Mouse (Mus musculus): ENCODE measurements at regions not wholly inside any gene's neighbourhood (a gene's known extent, or its start where the extent isn't known, plus 50 kb on each side); places are given as distances from the start of the nearest gene placed in this dataset.

DNA sequence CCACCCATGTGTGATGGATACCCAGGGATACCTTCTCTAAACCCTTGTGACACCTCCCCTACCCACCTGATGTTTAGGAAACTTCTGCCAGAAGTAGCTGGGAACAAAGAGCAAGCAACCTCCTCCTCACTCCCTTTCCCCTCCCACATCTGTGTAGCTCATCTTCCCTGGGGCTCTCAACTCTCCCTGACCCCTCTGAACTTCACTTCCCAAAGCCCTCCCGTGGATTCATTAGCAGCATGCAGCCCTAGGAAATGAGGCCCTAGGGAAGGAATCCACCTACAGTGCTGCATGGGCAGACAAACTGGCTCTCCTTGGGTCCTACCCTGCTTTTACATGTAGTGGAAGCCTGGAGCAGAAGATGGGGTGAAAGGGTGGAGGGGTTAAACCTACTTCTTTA, 370.6 kb downstream of the Gm9195 start:
- DNase-seq (ENCODE audit: low spot score in 2 of 2): no peak
- Histone ChIP-seq H3K4me3 (no peak overlapping the region), H3K27ac (no peak overlapping the region)
- TF ChIP-seq CTCF (conservative IDR thresholded peaks at IDR 0.05): no peak

DNA sequence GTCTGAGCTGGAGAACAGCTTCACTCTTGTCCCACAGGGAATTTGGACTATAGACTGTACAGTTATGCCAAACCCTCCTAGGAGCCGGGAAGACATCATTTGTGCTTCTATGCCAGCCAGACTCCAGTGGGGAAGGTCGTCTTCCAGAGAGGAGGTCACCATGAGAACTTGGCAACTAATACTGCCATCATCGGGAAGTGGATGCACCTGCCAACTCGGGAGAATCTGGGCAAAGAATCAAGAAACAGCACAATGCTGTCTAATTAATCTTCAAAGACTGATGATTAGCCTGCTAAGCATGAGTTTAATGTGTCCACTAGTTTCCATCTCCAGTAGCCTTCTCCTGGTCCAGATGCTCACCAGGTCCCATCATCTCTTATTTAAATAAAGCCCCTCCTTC, 374.8 kb downstream of the Gm9195 start:
- no peak for TF ChIP-seq CTCF (conservative IDR thresholded peaks at IDR 0.05)
- no peak overlapping the region for H3K4me3 ChIP-seq
- no peak overlapping the region for H3K27ac ChIP-seq
- DNase-seq (ENCODE audit: low spot score in 2 of 2): peak; percentile 23 to 35

DNA sequence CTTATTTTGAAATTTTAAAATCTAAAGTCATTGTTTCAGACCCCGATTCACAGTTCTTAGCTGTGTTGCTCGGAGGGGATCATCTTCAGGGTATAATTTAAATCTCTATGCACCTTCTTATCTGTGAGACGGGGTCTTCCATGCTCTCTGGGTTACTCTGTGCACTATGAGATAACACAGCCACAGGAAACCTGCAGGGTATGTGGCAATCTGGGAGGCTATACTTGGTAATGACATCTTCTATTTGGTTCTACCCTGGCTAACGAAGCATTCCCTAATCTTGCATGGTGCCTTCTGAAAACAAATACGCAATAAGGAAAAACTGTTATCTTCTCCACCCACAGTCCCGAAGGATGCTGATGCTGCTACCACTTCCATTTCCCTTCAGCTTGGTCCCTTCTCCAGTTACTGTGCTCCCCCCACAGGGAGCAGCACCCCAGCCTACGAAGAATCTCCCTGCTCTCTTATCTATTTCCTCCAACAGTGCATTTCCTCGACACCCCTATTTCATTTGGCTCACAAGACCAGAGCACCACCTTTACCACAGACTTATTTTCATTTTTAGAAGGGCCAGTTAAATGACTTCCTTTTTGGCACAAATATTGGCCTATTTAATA, 378.2 kb downstream of the Gm9195 start:
- DNase-seq (ENCODE audit: low spot score in 2 of 2): no peak
- no peak overlapping the region for H3K27ac ChIP-seq
- no peak overlapping the region for H3K4me3 ChIP-seq
- no peak for TF ChIP-seq CTCF (conservative IDR thresholded peaks at IDR 0.05)

DNA sequence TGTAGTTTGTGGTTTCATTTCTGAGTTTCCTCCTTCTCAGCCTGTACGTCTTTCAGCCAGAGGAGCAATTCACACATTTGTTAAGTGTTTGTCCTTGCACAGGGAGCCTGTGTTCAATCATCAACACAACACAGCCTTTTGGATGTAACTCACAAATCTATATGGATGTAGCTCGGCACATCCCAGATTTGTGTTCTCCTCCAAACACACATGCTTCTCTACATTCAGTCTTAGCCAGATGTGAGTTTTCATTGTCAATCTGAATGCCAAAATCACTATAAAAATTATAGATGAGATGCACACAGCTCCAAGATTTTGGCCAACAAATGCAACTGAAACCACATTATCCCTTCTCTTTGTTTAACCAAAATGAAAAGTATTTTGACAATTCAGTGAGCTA, 380.9 kb downstream of the Gm9195 start:
- no peak for DNase-seq (ENCODE audit: low spot score in 2 of 2)
- Histone ChIP-seq H3K27ac (no peak overlapping the region), H3K4me3 (no peak overlapping the region)
- no peak for TF ChIP-seq CTCF (conservative IDR thresholded peaks at IDR 0.05)

DNA sequence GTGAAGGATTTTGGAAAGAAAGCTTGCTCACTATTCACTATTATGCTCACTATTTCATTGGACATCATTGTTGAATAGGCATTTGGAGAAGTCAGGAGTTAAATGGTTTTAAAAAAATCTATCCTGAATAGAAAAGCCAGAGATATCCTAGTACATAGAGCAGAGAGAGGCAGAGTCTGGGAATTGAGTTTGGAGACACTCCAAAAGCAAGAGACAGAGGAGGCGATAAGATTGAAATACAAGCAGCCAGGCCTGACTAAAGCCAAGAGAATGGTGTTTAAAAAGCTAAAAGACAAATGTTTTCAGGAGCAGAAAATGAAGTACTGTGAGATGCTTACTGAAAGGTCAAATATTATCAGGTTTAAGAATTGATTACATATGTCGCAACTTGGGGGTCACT, 400.1 kb downstream of the Gm9195 start:
- Histone ChIP-seq H3K27ac (no peak overlapping the region), H3K4me3 (no peak overlapping the region)
- no peak for TF ChIP-seq CTCF (conservative IDR thresholded peaks at IDR 0.05)
- no peak for DNase-seq (ENCODE audit: low spot score in 2 of 2)

DNA sequence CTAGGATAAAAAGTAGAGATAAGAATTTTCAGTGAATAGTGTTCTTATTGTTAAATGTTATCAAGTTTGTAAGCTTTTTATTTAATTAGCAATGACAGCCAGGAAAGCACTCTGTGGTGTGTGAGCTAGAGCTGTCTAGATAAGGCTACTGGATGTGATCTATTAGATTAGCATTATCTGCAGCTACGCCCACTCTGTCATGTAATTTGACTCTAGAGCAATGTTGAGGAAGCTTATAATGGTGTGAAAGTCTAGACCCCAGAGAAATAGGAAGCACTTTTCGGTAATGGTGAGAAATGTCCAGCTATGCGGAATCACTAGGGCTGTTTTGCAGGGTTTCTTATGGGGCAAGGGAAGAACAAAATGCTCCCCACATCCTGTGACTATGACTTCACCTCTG, 410.2 kb downstream of the Gm9195 start:
- DNase-seq (ENCODE audit: low spot score in 2 of 2): no peak
- no peak overlapping the region for H3K4me3 ChIP-seq
- TF ChIP-seq CTCF (conservative IDR thresholded peaks at IDR 0.05): no peak
- H3K27ac ChIP-seq: no peak overlapping the region

DNA sequence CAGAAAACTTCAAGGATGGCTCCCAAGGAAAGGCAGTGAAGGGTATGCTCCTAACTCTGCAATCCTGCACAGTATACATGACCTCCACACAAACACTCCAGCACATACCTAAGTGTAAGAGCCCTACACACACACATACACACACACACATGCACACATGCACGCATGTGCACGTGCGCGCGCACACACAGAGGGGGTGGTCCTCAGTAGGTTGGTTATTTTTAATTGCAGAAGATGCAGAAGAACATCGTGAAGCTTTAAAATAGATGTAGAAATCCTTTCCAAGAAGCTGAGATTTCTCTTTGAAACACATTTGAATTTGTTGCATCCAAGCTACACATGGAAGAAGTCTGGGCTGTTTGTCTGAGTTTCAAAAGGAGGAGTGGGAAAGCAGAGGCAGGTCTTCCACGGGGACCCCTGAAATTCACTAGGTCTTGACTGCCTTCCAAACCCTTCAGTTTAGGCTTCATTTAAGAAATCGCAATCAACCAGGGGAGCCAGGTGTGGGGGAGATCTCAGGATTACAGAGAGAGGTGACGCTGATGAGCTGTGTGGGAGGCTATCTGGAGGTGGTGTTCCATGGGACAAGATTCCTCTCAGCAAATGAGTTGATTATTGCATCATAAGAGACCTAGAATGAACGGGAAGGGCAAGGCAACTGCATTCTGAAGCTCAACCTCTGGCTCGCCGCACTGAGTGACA, 427.4 kb downstream of the Gm9195 start:
- H3K27ac ChIP-seq: no peak overlapping the region
- DNase-seq (ENCODE audit: low spot score in 2 of 2): no peak
- no peak for TF ChIP-seq CTCF (conservative IDR thresholded peaks at IDR 0.05)
- no peak overlapping the region for H3K4me3 ChIP-seq

DNA sequence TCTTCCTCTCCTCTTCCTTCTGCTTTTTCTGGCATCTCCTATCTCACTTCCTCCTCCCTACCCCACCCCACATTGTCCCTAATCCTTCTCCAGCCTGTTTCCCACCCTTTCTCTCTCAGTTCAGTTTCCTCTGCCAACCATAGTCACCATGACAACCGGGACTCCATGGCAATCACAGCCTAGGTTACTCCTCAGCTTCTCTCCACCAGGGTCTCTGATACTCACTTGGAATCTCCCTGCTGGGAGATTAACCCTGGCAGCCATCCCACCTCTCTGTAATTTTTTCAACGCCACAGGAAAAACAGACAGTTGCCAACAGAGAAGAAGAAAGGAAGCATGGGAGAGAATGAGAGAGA, 448.8 kb downstream of the Gm9195 start:
- Histone ChIP-seq H3K4me3 (no peak overlapping the region; the same call in 1 of the 2 replicates), H3K27ac (peak overlapping the region; percentile 76)
- TF ChIP-seq CTCF (conservative IDR thresholded peaks at IDR 0.05): peak; percentile 27; the same call in 1 of the 2 replicates
- DNase-seq (ENCODE audit: low spot score in 2 of 2): peak; percentile 33 to 47

DNA sequence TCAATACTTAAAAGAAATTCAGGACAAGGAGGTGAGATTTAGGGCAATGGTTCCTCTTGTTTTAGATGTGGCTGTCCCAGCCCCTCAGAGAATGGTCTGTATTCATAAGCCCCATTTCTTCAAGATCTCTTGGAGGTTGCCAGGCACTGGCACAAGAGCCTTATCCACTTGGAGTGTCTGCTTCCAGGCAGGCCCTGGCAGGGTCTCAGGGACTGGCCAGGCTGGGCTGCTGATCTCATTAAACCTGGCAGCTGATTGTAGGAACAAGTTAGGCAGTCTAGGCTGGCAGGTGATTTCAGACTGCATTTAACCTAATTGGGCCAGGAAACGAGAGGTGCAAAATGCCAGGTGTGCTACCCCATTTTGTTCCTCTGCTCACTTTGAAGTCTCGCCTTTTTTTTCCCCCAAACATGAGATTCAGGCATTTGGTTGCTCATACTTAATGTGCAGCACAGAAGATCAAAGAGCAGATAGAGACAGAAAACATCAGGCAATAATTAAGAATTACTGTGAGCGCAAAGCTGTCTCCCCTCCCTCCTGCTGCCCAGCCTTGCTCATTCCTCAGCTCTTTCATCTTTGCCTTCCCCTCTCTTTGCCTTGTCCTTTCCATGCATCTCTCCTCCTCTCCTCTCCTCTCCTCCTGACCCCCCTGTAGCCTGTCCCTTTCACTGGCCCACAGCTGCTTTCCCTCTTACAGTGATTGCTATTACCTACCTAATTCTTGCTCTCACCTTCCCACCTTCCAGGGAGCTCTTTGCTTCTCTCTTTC, 449.3 kb downstream of the Gm9195 start:
- peak in 1 of 2 experiments; percentile 56 for DNase-seq (ENCODE audit: low spot score in 2 of 2)
- H3K4me3 ChIP-seq: peak overlapping the region; percentile 8; the same call in 1 of the 2 replicates
- TF ChIP-seq CTCF (conservative IDR thresholded peaks at IDR 0.05): no peak
- peak overlapping the region; percentile 76 for H3K27ac ChIP-seq

DNA sequence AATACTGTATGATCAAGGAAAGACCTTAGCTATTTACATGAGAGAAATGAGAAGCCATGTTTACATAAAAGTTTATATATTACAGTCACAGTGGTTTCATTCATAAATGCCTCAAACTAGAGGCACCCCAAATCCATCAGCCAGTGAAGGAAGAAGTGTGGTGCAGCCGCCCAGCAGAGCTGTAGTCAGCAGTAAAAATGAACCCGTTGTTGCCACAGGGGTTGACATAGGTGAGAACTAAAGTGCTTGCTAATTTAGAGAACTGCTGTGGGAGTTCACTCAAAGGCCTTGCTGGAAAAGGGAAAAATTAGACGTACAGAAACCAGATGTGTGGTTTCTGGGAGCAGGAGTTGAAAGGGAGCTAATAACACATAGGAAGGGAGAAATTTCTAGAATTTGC, 461.2 kb downstream of the Gm9195 start:
- no peak for TF ChIP-seq CTCF (conservative IDR thresholded peaks at IDR 0.05)
- Histone ChIP-seq H3K27ac (no peak overlapping the region), H3K4me3 (no peak overlapping the region)
- DNase-seq (ENCODE audit: low spot score in 2 of 2): no peak

DNA sequence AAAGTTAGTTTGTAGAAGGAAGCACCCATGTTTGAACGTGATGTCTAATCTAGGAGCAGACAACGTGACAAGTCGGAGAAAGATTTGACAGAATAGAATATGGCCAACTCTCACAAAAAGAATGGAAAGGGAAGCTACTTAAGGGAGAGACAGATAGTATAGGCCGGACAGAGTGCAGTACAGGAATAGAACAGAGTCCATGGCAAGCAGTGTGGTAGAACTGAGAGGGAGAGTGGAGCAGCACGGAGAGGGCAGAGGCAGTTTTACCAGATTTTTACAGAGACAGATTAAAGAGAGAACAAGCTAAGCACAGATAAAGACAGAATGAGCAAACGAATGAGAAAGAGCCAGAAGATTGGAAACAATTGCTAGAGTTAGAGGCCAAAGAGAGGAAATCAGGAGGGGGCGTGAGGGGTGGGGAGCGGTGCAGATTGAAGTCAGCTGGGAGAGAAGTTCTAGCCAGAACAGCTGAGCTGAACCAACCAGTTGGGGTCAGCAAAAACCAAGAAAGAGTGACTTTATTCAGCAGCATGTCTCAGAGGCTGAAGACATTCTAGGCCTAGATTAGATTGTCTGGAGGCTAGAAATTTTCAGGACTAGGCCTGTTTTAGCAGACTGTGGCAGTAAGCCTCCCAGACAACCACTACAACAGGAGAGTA, 464.1 kb downstream of the Gm9195 start:
- DNase-seq (ENCODE audit: low spot score in 2 of 2): no peak
- Histone ChIP-seq H3K4me3 (no peak overlapping the region), H3K27ac (no peak overlapping the region)
- peak; percentile 66 for TF ChIP-seq CTCF (conservative IDR thresholded peaks at IDR 0.05)

DNA sequence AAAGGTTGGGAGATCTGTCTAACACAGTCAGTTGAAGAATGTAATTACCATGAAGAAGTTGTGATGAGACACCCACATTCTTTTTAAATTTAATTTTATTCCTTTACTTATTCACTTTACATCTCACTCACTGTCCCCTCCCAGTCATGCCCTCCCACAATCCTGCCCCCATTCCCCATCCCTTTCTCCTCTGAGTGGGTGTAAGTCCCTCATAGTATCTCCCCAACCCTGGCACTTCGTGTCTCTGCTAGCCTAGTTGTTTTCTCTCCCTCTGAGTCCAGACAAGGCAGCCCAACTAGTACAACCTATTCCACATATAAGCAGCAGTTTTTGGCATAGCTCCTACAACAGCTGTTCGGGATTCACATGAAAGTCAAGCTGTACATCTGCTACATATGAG, 487.3 kb downstream of the Gm9195 start:
- DNase-seq (ENCODE audit: low spot score in 2 of 2): no peak
- TF ChIP-seq CTCF (conservative IDR thresholded peaks at IDR 0.05): no peak

More for the DNA sequence above, 487.3 kb downstream of the Gm9195 start:
- Histone ChIP-seq H3K27ac (no peak overlapping the region), H3K4me3 (no peak overlapping the region)
